Mouse (Mus musculus): Measurements from ENCODE around the gene Rraga. TPM values are rescaled to one million over a fixed set of nuclear protein-coding genes. Genes with fewer than 3 reads are reported as not detected.

Gene Rraga
- total and polyA plus RNA-seq, 3 experiments: 13.6 to 96.2 (median 38.3) TPM

Other genes starting within 250 kb of the Rraga start
- gene Saxo1, start 17.3 kb upstream of the Rraga start, total RNA-seq (2012; rRNA removed): not detected in 2 replicates
- gene Saxo1, start 17.3 kb upstream of the Rraga start, total RNA-seq (2014; rRNA removed): not detected in 2 replicates
- gene Saxo1, start 17.3 kb upstream of the Rraga start, polyA plus RNA-seq (2012; ENCODE audit: insufficient read length, low read depth): not detected in 2 replicates
- 35.9 and 39.0 TPM in 2 replicates for gene Haus6, start 36.4 kb downstream of the Rraga start, total RNA-seq (2012; rRNA removed)
- gene Haus6, start 36.4 kb downstream of the Rraga start, total RNA-seq (2014; rRNA removed): 23.4 and 25.5 TPM in 2 replicates
- 23.3 and 26.3 TPM in 2 replicates for gene Haus6, start 36.4 kb downstream of the Rraga start, polyA plus RNA-seq (2012; ENCODE audit: insufficient read length, low read depth)
- 28.9 and 44.9 TPM in 2 replicates for gene Plin2, start 94.4 kb downstream of the Rraga start, total RNA-seq (2012; rRNA removed)
- 13.4 and 13.6 TPM in 2 replicates for gene Plin2, start 94.4 kb downstream of the Rraga start, total RNA-seq (2014; rRNA removed)
- 22.9 and 25.6 TPM in 2 replicates for gene Plin2, start 94.4 kb downstream of the Rraga start, polyA plus RNA-seq (2012; ENCODE audit: insufficient read length, low read depth)
- gene Dennd4c, start 172.9 kb downstream of the Rraga start, total RNA-seq (2012; rRNA removed): 4.2 and 4.4 TPM in 2 replicates
- gene Dennd4c, start 172.9 kb downstream of the Rraga start, total RNA-seq (2014; rRNA removed): 4.0 and 4.9 TPM in 2 replicates
- 3.5 and 4.6 TPM in 2 replicates for gene Dennd4c, start 172.9 kb downstream of the Rraga start, polyA plus RNA-seq (2012; ENCODE audit: insufficient read length, low read depth)

Data from CH12.LX (cell line).